Mouse (Mus musculus) megakaryocyte, embryonic 14.5 days (primary cell): ENCODE measurements at regions not wholly inside any gene's neighbourhood (a gene's known extent, or its start where the extent isn't known, plus 50 kb on each side); places are given as distances from the start of the nearest gene placed in this dataset.

Source experiments
- FLI1 ChIP-seq: IDR thresholded peaks from 2 replicates; pipeline ENCODE4 v1.6.1; 2012; ENCODE audit warnings: low read length, inconsistent platforms, mixed read lengths
- GATA1 ChIP-seq: IDR thresholded peaks from 3 replicates; pipeline ENCODE4 v1.6.1; 2012; ENCODE audit warnings: mixed read lengths, low read length, inconsistent platforms, borderline replicate concordance

DNA sequence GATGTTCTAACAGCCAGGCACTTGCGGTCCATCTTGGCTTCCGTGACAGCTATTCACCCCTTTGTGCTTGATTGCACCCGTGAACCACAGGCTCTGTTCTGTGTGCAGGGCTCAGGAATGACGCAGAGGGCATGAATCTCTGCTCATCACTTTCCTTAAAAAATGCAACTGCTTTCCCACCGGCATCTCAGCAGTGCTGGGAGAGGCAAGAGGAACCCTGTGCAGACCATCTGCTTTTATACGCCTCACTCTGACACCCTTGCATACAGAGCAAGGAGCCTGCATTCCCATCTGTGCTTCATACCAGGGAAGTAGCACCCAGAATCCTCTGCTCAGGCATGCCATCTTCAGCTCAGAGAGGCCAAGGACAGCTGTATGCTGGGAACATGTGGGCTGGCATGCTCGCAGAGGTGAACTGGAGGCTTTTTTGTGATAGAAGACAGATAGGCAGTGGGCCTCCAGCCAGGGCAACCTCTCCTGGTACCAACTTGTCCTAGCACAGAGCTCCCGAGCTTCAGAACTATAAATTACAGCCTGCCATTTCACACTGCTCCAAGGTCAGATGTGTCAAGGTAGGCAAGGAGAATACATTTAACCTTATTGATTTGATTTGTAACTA is 121.6 kb downstream of the Polr2m start:
- TF ChIP-seq GATA1, result no peak
- TF ChIP-seq FLI1, result no peak
